Mouse (Mus musculus) embryonic fibroblast, embryonic 13.5 days (primary cell): ENCODE results near the gene Pde7b. TPM values are rescaled to one million over a fixed set of nuclear protein-coding genes. Genes with fewer than 3 reads are reported as not detected.

Experiments
- H3K27ac ChIP-seq: 2 replicates; pipeline ENCODE4 v1.5.1; 2012; ENCODE audit warnings: low read length, control low read depth, inconsistent platforms; ENCODE audit not compliant: insufficient read depth
- H3K4me1 ChIP-seq: 2 replicates; pipeline ENCODE4 v1.6.1; 2011; ENCODE audit warnings: low read length; ENCODE audit not compliant: control insufficient read depth, insufficient read depth
- H3K4me3 ChIP-seq: 2 replicates; pipeline ENCODE4 v1.5.1; 2011; ENCODE audit warnings: mild to moderate bottlenecking, control low read depth, low read length; ENCODE audit not compliant: insufficient read depth
- CTCF ChIP-seq: IDR thresholded peaks from 2 replicates; pipeline ENCODE4 v1.5.1; 2011; ENCODE audit warnings: mild to moderate bottlenecking, control low read depth, low read length, moderate library complexity, borderline replicate concordance; ENCODE audit not compliant: insufficient read depth
- POLR2A ChIP-seq: IDR thresholded peaks from 2 replicates; pipeline ENCODE4 v1.6.1; 2011; ENCODE audit warnings: low read depth, mild to moderate bottlenecking, control low read depth, low read length, moderate library complexity
- polyA plus RNA-seq: library from polyadenylated mRNA; stranded (reverse); fragments of >200 nt; gene quantifications from 2 replicates; pipeline ENCODE4 v1.2.4, GENCODE M21; 2011; ENCODE audit warnings: low read depth; ENCODE audit not compliant: missing spikeins, insufficient read length

The Pde7b gene
- polyA plus RNA-seq, 1 experiment, result 9.0 TPM

- H3K4me3 ChIP-seq, result no peak overlapping the region
- TF ChIP-seq CTCF, result no peak
- TF ChIP-seq POLR2A, result no peak
- H3K4me1 ChIP-seq, result no peaks in the 10 kb centered on the region
- no peak overlapping the region for H3K27ac ChIP-seq
Observed at GRCm38 (mm10) chr10:20748938-20749337, 24.1 kb upstream of the Pde7b start.

GRCm38 (mm10) chr10:20747229-20747628 lies 22.4 kb upstream of the Pde7b start:
- no peak overlapping the region for H3K27ac ChIP-seq
- TF ChIP-seq POLR2A (no peak), CTCF (no peak)

GRCm38 (mm10) chr10:20739801-20740200 lies 14.9 kb upstream of the Pde7b start:
- Histone ChIP-seq H3K27ac (no peak overlapping the region), H3K4me3 (no peak overlapping the region), H3K4me1 (no peaks in the 10 kb centered on the region)
- TF ChIP-seq POLR2A (no peak), CTCF (no peak)

More at GRCm38 (mm10) chr10:20747229-20747628, 22.4 kb upstream of the Pde7b start:
- H3K4me3 ChIP-seq, result no peak overlapping the region
- no peaks in the 10 kb centered on the region for H3K4me1 ChIP-seq

- no peaks in the 10 kb centered on the region for H3K4me1 ChIP-seq
- H3K27ac ChIP-seq, result no peak overlapping the region
- TF ChIP-seq POLR2A (no peak), CTCF (no peak)
- no peak overlapping the region for H3K4me3 ChIP-seq
Observed at GRCm38 (mm10) chr10:20737146-20737545, 12.3 kb upstream of the Pde7b start.

GRCm38 (mm10) chr10:20735775-20736449 lies 11.0 kb upstream of the Pde7b start:
- H3K4me1 ChIP-seq, result no peaks in the 10 kb centered on the region

GRCm38 (mm10) chr10:20733576-20733975 lies 8.7 kb upstream of the Pde7b start:
- Histone ChIP-seq H3K4me3 (no peak overlapping the region), H3K4me1 (no peaks in the 10 kb centered on the region), H3K27ac (no peak overlapping the region)
- TF ChIP-seq POLR2A (no peak), CTCF (no peak)

More at GRCm38 (mm10) chr10:20735775-20736449, 11.0 kb upstream of the Pde7b start:
- no peak overlapping the region for H3K4me3 ChIP-seq
- H3K27ac ChIP-seq, result no peak overlapping the region
- no peak for TF ChIP-seq CTCF
- TF ChIP-seq POLR2A, result no peak

GRCm38 (mm10) chr10:20732180-20732579 lies 7.3 kb upstream of the Pde7b start:
- no peaks in the 10 kb centered on the region for H3K4me1 ChIP-seq
- no peak overlapping the region for H3K27ac ChIP-seq
- no peak for TF ChIP-seq CTCF
- TF ChIP-seq POLR2A, result no peak
- no peak overlapping the region for H3K4me3 ChIP-seq

GRCm38 (mm10) chr10:20730034-20730433 lies 5.2 kb upstream of the Pde7b start:
- Histone ChIP-seq H3K4me3 (no peak overlapping the region), H3K27ac (no peak overlapping the region), H3K4me1 (no peaks in the 10 kb centered on the region)
- TF ChIP-seq CTCF, result no peak
- no peak for TF ChIP-seq POLR2A

GRCm38 (mm10) chr10:20725384-20725983 lies 606 bp upstream of the Pde7b start:
- TF ChIP-seq POLR2A (no peak), CTCF (no peak)
- Histone ChIP-seq H3K27ac (no peak overlapping the region), H3K4me1 (no peaks in the 10 kb centered on the region), H3K4me3 (no peak overlapping the region)

GRCm38 (mm10) chr10:20724451-20724850 lies 427 bp downstream of the Pde7b start:
- Histone ChIP-seq H3K4me1 (no peaks in the 10 kb centered on the region), H3K27ac (no peak overlapping the region), H3K4me3 (peak overlapping the region; percentile 23)
- no peak for TF ChIP-seq CTCF
- no peak for TF ChIP-seq POLR2A

GRCm38 (mm10) chr10:20723962-20724361 lies 916 bp downstream of the Pde7b start:
- TF ChIP-seq CTCF (no peak), POLR2A (no peak)
- peak overlapping the region; percentile 23 for H3K4me3 ChIP-seq
- no peak overlapping the region for H3K27ac ChIP-seq
- H3K4me1 ChIP-seq, result no peaks in the 10 kb centered on the region
